Mouse (Mus musculus): ENCODE measurements around the gene Ktn1. TPM values are rescaled to one million over a fixed set of nuclear protein-coding genes. Genes with fewer than 3 reads are reported as not detected.

The Ktn1 gene
- total RNA-seq, 4 experiments from 2014 or later: 175 to 222 (median 206) TPM

DNA sequence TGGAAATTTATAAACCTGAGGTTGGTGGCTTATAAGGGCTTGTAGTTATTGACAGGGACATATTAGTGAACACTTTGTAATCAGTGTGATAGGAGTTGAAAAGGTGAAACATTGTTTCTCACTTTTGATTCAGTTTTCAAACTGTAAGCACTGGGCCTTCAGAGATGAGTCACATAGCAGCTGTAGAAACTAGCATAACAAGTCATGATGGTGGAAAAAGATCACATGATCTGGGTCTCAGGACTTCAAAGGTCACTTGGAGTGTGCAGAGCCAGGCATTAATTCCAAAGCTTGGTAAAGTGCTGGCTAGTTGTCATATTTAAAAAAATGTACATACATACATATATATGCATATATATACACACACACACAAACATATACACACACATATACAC, 16.2 kb downstream of the Ktn1 start:
- DNase-seq (ENCODE audit: low spot score): no peak

DNA sequence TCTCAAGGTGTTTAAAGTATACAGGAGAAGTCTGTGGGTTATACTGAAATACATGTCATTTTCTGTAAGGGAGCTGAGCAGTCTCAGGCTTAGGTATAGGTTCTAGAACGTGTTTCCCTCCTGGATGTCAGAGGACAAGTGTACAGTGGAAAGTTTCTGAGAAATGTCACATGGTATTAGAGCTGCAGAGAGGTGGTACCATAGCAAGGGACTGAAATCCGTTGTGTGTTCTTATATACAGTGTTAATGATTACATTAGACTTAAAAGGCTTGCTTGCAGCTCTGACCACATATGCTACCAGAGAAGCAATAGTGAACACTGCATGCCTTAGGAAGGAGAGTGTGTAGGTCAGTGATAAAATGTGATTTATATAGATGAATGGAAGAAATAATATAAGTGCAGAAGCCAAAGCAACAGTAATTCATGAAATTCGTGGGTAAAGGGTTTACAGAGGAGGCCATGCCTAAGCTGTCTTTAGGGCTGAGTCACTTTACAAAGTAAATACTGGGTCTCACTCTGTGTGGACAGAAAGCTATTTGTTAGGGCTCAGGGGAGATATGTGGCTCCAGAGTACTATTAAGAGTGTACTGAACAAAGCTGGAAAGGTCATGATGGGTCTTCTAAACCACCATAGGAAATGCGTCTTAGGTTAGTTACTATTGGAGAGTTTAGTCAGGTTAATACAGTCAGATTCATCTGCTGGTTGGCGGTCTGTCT, 17.0 kb downstream of the Ktn1 start:
- DNase-seq (ENCODE audit: low spot score): no peak

GRCm38 (mm10) chr14:47668096-47668495, 19.8 kb downstream of the Ktn1 start:
- no peak for DNase-seq (ENCODE audit: low spot score)

GRCm38 (mm10) chr14:47682886-47683285, 34.6 kb downstream of the Ktn1 start:
- no peak for DNase-seq (ENCODE audit: low spot score)

- no peak for DNase-seq (ENCODE audit: low spot score)
These were observed 36.3 kb downstream of the Ktn1 start for GRCm38 (mm10) chr14:47684579-47684978.

GRCm38 (mm10) chr14:47699126-47699525, 50.9 kb downstream of the Ktn1 start:
- no peak for DNase-seq (ENCODE audit: low spot score)

- no peak for DNase-seq (ENCODE audit: low spot score)
These were observed 61.3 kb downstream of the Ktn1 start for GRCm38 (mm10) chr14:47709546-47709945.

DNA sequence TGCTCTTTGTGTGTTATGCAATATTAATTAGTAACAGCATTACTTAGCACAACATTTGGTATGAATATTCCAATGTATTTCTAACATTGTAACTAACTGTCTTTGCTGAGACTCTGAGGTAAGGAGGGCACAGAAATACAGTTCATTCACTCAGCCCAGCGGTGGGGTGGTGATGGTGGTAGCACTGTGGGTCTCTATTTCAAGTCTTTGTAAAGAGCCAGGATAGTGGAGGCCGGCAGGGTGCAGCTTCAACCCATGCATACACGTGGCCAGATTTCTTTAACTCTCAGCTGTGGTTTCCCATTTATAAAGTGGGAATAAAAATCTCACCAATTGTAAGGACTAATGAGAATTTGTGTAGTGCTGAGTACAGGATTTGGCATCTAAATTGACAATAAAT, 67.5 kb downstream of the Ktn1 start:
- no peak for DNase-seq (ENCODE audit: low spot score)

- DNase-seq (ENCODE audit: low spot score): no peak
These were observed 69.8 kb downstream of the Ktn1 start for GRCm38 (mm10) chr14:47717916-47718606.

DNA sequence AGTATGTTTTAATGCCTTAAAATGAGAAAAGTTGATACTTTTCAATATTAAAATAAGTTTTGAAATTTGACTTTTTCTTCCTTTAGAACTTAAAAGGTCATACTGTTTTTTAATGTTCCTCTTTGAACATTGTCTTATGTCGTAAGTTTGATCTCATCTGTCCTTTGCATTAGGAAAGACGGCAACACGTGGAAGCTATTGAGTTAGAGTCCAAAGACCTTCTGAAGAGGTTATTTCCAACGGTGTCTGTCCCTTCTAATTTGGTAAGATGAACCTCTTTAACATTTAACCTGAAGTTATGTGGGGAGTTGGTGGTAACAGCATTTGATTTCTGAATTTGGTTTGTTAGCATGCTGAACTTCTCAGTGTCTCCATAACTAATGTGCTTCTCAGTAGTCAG, 71.8 kb downstream of the Ktn1 start:
- DNase-seq (ENCODE audit: low spot score): no peak

- no peak for DNase-seq (ENCODE audit: low spot score)
These were observed 74.8 kb downstream of the Ktn1 start for GRCm38 (mm10) chr14:47723035-47723434.

GRCm38 (mm10) chr14:47728594-47728993, 80.3 kb downstream of the Ktn1 start:
- DNase-seq (ENCODE audit: low spot score): no peak

DNA sequence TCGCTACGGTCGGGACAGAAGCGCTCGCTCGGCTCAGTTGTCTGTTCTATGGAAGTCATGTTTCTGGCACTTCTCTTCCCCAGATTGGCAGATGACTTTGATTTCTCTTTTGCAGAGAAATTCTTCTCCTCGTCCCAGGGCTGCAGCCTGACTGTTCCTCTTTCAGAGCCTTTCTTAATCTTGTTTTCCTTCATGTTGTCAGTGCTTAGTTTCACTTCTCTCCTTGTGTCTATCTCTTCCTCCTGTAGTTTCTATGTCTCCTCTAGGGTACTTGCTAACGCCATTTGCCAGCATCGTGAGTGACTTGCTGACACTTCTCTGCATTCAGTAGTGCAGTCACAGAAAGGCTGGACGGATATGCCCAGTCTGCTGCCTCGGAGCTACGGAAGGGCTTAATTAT, 87.1 kb downstream of the Ktn1 start:
- DNase-seq (ENCODE audit: low spot score): no peak

GRCm38 (mm10) chr14:47736471-47736870, 88.2 kb downstream of the Ktn1 start:
- no peak for DNase-seq (ENCODE audit: low spot score)

DNA sequence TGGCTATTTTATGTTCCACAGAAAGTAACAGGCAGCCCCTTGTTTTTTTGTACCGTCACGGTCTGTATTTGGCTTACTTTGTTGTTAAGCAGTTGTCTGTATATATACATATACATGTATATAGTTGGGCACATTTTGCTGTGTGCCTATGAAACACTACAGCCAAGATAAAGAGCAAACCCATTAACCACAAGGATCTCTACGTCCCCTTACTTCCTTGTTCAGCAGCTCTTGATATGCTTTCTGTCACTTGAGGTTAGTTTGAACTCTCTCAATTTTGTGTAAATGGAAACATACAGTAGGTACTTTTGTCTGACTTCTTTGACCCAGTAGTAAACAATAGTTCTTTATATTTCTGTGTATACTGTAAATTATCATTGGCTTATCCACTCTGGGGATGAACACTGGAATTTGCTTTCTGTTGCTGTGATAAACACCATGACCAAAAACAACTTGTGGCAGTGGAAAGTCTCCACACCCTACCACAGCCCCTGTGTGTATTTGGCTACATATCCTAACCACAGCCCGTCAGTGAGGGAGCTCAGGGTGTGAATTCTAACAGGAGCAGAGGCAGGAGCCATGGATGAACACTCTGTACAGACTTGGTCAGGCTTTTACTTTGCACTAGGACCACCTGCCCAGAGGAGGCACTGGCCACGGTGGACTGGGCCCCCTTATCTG, 92.2 kb downstream of the Ktn1 start:
- DNase-seq (ENCODE audit: low spot score): no peak

DNA sequence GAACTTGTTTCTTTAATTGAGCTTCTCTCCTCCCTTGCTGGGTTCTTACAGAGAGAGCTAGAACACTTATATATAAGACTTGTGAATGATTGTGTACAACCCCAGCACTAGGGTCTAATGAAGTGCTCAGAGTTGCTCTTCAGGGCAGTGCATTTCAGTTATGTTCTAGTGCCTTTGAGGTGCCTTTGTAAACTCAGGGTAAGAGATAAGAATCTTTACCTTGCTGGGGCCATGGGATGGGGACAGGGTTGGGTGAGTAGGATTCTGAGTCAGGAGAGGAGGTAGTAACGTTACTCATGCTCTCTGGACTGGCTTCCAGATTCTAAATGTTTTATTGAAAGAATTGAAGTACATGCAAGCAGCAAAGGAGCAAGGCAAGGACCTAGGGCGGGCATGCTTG, 92.8 kb downstream of the Ktn1 start:
- no peak for DNase-seq (ENCODE audit: low spot score)

DNA sequence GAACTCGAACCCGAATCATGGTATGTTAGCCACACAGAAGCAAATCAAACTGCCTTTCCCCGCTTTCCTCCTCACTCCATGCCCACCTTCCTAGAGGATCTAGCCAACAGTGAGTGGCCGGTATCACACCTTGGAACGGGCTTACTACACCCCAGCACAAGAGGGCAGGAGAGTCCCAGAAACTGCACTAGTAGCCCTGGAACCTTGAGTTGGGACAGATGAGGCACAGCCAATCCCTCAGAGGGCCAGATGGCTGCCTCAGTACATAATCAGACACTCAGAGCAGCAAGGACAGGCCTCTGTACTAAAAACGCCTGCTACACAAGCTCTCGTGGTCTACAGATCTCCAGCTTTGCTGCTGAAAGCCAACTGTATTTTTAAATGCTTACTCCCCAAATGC, 94.4 kb downstream of the Ktn1 start:
- no peak for DNase-seq (ENCODE audit: low spot score)

GRCm38 (mm10) chr14:47745086-47745485, 96.8 kb downstream of the Ktn1 start:
- DNase-seq (ENCODE audit: low spot score): no peak

DNA sequence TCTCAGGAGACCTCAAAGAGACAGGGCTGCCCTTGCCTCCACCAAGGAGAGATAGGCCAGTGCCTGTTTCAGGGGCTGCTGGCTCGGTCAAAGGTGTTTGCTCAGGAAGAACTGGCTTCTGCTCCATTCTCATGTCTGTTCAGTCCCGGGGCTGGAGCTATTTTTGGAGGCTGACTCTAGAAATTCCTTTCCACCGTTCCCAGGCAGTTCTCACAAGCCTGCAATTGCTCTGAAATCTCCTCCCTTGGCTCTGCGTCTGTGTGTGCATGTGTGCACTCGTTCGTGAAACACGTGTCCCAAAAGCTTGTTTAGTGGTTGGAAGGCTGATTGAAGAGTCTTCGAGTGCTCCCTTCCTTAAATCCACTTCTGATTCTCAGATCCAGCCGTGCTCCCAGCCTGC, 99.3 kb downstream of the Ktn1 start:
- DNase-seq (ENCODE audit: low spot score): peak; percentile 79

- DNase-seq (ENCODE audit: low spot score): no peak
These were observed 100.5 kb downstream of the Ktn1 start for GRCm38 (mm10) chr14:47748714-47749113.

- DNase-seq (ENCODE audit: low spot score): peak; percentile 71
These were observed 103.4 kb downstream of the Ktn1 start for GRCm38 (mm10) chr14:47751422-47752205.

DNA sequence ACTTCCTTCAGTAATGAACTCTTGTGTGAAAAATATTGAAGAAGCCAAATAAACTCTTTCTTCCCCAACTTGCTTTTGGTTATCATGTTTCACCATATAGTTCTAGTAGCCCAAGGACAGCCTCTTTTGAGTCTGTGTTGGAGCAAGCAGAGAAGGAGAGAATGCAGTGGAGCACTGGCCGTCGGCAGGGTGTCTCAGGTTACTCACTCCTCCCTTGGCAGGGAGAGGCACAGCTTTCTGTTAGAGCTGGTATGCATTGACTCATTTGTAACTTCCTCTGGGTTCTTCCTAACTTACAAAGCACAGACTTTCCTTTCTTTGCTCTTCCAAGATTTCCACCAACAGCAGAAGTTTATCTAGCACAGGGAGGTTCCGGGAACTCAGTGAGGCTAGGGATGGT, 105.3 kb downstream of the Ktn1 start:
- DNase-seq (ENCODE audit: low spot score): no peak
